Mouse (Mus musculus) MEL (cell line): ENCODE data around the gene Dclk3.

Experiments used
- POLR2A ChIP-seq, 2 experiments: IDR thresholded peaks; 2 replicates each; pipeline ENCODE4 v1.6.1; 2011 to 2012; ENCODE audit warnings: low read length in 2 of 2, mild to moderate bottlenecking in 2 of 2, control low read depth in 1 of 2, improper control_type of control experiment in 1 of 2, low read depth in 1 of 2, moderate library complexity in 1 of 2; ENCODE audit not compliant: control insufficient read depth in 1 of 2, insufficient read depth in 1 of 2, poor library complexity in 1 of 2
- TCF12 ChIP-seq: IDR thresholded peaks from 2 replicates; pipeline ENCODE4 v1.6.1; 2014; ENCODE audit warnings: low read depth, mild to moderate bottlenecking, inconsistent platforms, low read length, improper control_type of control experiment, moderate library complexity
- ZNF384 ChIP-seq: IDR thresholded peaks from 2 replicates; pipeline ENCODE4 v1.6.1; 2012; ENCODE audit warnings: low read depth, mild to moderate bottlenecking, inconsistent platforms, low read length, improper control_type of control experiment

GRCm38 (mm10) chr9:111395265-111395664 lies 43.6 kb upstream of the Dclk3 start:
- no peak for TF ChIP-seq TCF12
- TF ChIP-seq POLR2A (IDR thresholded peaks at IDR 0.05; ENCODE audit: control insufficient read depth in 1 of 2, insufficient read depth in 1 of 2, low read depth in 1 of 2, low read length in 2 of 2, poor library complexity in 1 of 2), result no peak
- TF ChIP-seq ZNF384, result no peak
